Mouse (Mus musculus) midbrain, embryonic 13.5 days (tissue): Measurements from ENCODE around the gene Mgat4e. TPM values are rescaled to one million over a fixed set of nuclear protein-coding genes. Genes with fewer than 3 reads are reported as not detected.

Source experiments
- ATAC-seq: fragments of 200-750 bp; cut with Nextera tagmentation; 2 replicates; pipeline ENCODE4 v1.8.0; 2017; ENCODE audit warnings: mild to moderate bottlenecking, moderate TSS enrichment, moderate library complexity
- H3K27ac ChIP-seq: fragments of 300-500 bp; sonication (generic); 2 replicates; pipeline ENCODE4 v1.5.1; 2015; ENCODE audit warnings: inconsistent platforms, mild to moderate bottlenecking, moderate library complexity
- H3K27me3 ChIP-seq: fragments of 300-500 bp; sonication (generic); 2 replicates; pipeline ENCODE4 v1.6.1; 2015; ENCODE audit warnings: mild to moderate bottlenecking, inconsistent platforms
- H3K36me3 ChIP-seq: fragments of 300-500 bp; sonication (generic); 2 replicates; pipeline ENCODE4 v1.6.1; 2015; ENCODE audit warnings: mild to moderate bottlenecking, inconsistent platforms
- H3K4me1 ChIP-seq: fragments of 300-500 bp; sonication (generic); replicated peaks from 2 replicates; pipeline ENCODE4 v1.6.1; 2015; ENCODE audit warnings: inconsistent platforms
- H3K4me2 ChIP-seq: fragments of 300-500 bp; sonication (generic); replicated peaks from 2 replicates; pipeline ENCODE4 v1.6.1; 2015; ENCODE audit warnings: moderate library complexity, mild to moderate bottlenecking, inconsistent platforms
- H3K4me3 ChIP-seq: fragments of 300-500 bp; sonication (generic); replicated peaks from 2 replicates; pipeline ENCODE4 v1.5.1; 2015; ENCODE audit warnings: mild to moderate bottlenecking, inconsistent platforms
- H3K9ac ChIP-seq: fragments of 300-500 bp; sonication (generic); replicated peaks from 2 replicates; pipeline ENCODE4 v1.6.1; 2015; ENCODE audit warnings: mild to moderate bottlenecking, inconsistent platforms
- H3K9me3 ChIP-seq: fragments of 300-500 bp; sonication (generic); 2 replicates; pipeline ENCODE4 v1.6.1; 2016; ENCODE audit warnings: mild to moderate bottlenecking, inconsistent platforms
- WGBS: fragments of 180-500 bp; shearing (Covaris S2); methylation state at CpG from one replicate; pipeline ENCODE4 v1.1.7; 2015; 5-methylcytosine and 5-hydroxymethylcytosine counted together
- polyA plus RNA-seq: library from polyadenylated mRNA; unstranded; fragments of >200 nt; fragmentation: Nextera tagmentation; extraction: Ambion mirVana; gene quantifications from 2 replicates; pipeline ENCODE4 v1.2.1, GENCODE M21; 2015

Gene Mgat4e
- polyA plus RNA-seq, 1 experiment from 2014 or later = not detected

DNA sequence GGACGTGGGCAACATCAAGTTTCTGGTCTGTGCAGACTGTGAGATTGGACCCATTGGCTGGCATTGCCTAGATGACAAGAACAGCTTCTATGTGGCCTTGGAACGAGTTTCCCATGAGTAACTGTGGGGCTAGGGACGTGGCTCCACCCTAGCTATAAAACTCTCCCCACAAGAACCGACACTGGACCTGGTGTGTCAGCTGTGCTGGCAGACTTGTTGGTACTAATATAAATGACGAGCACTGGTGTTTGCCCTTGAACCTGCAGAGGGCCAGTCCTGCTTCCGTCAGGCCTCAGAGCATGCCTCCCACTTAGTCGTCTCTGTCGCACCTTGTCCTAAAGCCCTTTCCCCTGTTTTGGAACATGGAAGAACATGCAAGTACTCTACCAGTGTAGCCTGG, 43.3 kb downstream of the Mgat4e start:
- Histone ChIP-seq H3K9me3 (no peaks in the 10 kb centered on the region), H3K27me3 (0 out of 2 replicates have a peak, but pooled peaks cover under 1% of the 10 kb centered on the region), H3K4me2 (no peak overlapping the region), H3K4me3 (no peak overlapping the region), H3K27ac (no peak overlapping the region), H3K9ac (no peak overlapping the region), H3K36me3 (peaks cover 54% of the 10 kb centered on the region), H3K4me1 (no peaks in the 10 kb centered on the region)
- ATAC-seq = no peak
- WGBS = 92% methylated on average over 8 of the region's 8 CpGs

DNA sequence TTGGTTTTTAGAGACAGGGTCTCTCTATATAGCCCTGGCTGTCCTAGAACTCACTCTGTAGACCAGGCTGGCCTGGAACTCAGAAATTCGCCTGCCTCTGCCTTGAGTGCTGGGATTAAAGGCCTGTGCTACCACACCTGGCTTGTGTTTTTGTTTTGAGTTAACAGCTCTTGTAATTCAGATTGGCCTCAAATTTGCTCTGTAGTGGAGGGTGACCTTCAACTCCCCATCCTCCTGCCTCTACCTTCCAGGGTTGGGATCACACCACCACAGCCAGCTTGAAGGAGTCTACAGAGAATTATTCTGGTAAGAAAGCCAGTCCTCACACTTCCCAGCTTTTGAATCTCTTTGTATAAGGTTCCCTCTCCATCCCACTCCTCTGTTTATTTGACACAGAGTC, 48.6 kb downstream of the Mgat4e start:
- no peaks in the 10 kb centered on the region for H3K27me3 ChIP-seq
- 100% methylated on average over 1 of the region's 1 CpGs for WGBS
- ATAC-seq = no peak
- peaks cover 3% of the 10 kb centered on the region for H3K4me1 ChIP-seq
- H3K36me3 ChIP-seq = peaks cover 24% of the 10 kb centered on the region
- no peak overlapping the region for H3K4me2 ChIP-seq
- H3K9me3 ChIP-seq = no peaks in the 10 kb centered on the region
- no peak overlapping the region for H3K27ac ChIP-seq
- no peak overlapping the region for H3K9ac ChIP-seq
- H3K4me3 ChIP-seq = no peak overlapping the region

DNA sequence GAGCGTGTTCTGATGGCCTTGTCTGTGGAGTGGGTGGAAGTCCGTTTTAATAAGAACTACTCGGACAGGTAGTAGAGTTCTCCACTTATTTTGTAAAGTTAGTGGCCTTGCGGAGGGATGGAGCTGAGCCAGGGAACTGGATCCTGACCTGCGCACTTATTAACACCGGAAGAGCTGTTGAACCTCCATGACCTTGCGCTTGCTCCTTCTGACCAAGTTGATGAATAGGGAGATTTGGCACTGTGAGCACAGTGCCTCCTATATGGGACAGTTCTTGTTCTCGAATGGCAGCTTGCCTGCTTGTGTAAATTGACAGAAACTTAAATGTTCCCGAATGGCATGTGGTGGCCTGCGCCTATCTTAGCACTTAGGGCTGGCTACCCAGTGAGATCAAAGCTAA, 53.5 kb downstream of the Mgat4e start:
- 93% methylated on average over 10 of the region's 10 CpGs for WGBS
- H3K4me3 ChIP-seq = no peak overlapping the region
- peak overlapping the region; percentile 69; the same call in 1 of the 2 replicates for H3K4me2 ChIP-seq

DNA sequence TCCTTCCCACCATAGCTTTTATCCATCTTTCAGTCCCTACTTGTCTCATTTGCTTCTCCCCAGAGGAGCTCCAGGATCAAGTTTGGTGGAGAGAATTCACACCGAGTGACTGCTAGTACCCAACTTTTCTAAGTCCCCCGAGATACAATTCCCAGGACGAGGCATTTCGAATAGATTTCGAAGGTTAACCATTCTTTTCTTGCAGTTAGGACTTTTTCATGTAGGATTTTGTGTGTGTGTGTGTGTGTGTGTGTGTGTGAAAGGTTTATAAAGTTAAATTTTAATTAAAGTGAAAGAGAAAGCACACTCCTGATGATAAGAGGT, 54.3 kb downstream of the Mgat4e start:
- peaks cover 18% of the 10 kb centered on the region for H3K4me1 ChIP-seq
- H3K9me3 ChIP-seq = no peaks in the 10 kb centered on the region
- H3K4me2 ChIP-seq = peak overlapping the region; percentile 69
- H3K9ac ChIP-seq = peak overlapping the region; percentile 69
- peaks cover 7% of the 10 kb centered on the region; the same call in 1 of the 2 replicates for H3K36me3 ChIP-seq
- H3K4me3 ChIP-seq = peak overlapping the region; percentile 75
- WGBS = 23% methylated on average over 5 of the region's 5 CpGs
- no peaks in the 10 kb centered on the region for H3K27me3 ChIP-seq
- peak overlapping the region; percentile 89; the same call in 1 of the 2 replicates for H3K27ac ChIP-seq
- ATAC-seq = no peak

More for the DNA sequence above, 53.5 kb downstream of the Mgat4e start:
- Histone ChIP-seq H3K4me1 (peaks cover 18% of the 10 kb centered on the region), H3K36me3 (0 out of 2 replicates have a peak, but pooled peaks cover 6% of the 10 kb centered on the region), H3K9ac (no peak overlapping the region), H3K27me3 (no peaks in the 10 kb centered on the region), H3K27ac (no peak overlapping the region), H3K9me3 (no peaks in the 10 kb centered on the region)
- no peak for ATAC-seq

DNA sequence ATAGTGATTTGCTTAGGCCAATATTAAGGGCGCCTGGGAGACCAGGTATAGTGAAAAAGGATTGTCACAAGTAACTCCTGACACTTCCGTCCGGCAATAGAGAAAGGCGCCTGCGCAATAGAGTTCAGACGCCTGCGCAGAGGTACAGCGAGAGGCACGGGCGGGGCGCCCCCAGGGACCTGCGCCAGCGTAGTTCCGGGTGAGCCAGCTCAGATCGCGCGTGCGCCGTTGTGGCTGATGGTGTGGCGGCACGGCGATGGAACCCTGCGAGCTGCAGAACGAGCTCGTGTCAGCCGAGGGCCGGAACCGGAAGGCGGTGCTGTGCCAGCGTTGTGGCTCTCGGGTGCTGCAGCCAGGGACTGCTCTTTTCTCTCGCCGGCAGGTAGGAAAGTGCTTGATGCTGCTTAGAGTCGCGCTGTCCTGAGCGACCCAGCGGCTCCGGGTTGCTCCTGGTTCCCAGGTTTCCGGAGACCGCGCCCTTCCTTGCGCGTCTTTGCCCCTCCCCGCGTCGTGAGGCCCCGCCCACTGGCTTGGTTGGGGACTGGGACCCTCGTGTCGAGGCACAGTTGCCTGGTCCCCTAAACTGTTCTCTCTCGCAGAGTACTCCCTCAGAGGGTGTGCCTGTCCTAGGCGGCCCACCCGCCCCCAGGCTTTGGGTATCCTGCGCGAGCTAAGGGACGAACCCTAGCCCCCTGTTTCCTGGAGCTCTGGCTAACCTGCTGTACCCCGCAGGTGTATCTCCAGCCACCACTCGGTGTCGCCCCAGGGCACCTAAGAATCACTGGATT, 54.9 kb downstream of the Mgat4e start, which contains the start of gene Rabif:
Gene Rabif (plus strand): TSS at position 221 of the 788 bp plus-strand sequence.
- peak within 1 kb of the TSS; percentile 89 for H3K27ac ChIP-seq
- H3K9ac ChIP-seq = peak within 1 kb of the TSS; percentile 69
- H3K4me1 ChIP-seq = peaks cover 18% of the 10 kb centered on the region
- H3K4me3 ChIP-seq = peak within 1 kb of the TSS; percentile 75
- no peaks in the 10 kb centered on the region for H3K9me3 ChIP-seq
- ATAC-seq = peak; percentile 99
- H3K36me3 ChIP-seq = peaks cover 13% of the 10 kb centered on the region
- peak within 1 kb of the TSS; percentile 69 for H3K4me2 ChIP-seq
- under 1% methylated on average over 58 of the region's 58 CpGs for WGBS
- no peaks in the 10 kb centered on the region for H3K27me3 ChIP-seq

DNA sequence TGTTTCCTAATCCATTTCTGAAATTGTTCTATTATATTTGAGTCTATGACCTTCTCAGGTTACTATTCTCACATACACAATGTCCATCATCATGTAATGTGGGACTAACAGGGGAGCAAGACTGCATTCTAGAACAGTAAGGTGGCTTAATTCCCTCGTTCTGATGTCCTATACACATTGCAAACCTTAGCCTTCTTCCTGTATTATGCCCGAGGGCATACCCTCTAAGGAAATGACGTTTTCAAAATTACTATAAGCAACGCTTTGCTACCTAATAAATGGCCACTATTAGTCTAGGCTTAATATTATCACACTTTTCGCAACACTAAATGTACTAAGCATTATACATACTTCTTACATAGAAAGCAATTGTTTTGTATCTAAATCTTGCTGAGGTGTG, 55.5 kb downstream of the Mgat4e start:
- peaks cover 20% of the 10 kb centered on the region for H3K36me3 ChIP-seq
- peak overlapping the region; percentile 57; the same call in 1 of the 2 replicates for H3K9ac ChIP-seq
- H3K27ac ChIP-seq = peak overlapping the region; percentile 68
- peaks cover 18% of the 10 kb centered on the region for H3K4me1 ChIP-seq
- ATAC-seq = no peak; the same call in none of the 2 replicates
- H3K9me3 ChIP-seq = no peaks in the 10 kb centered on the region
- peak overlapping the region; percentile 75 for H3K4me3 ChIP-seq
- 31% methylated on average over 5 of the region's 5 CpGs for WGBS
- H3K27me3 ChIP-seq = no peaks in the 10 kb centered on the region
- peak overlapping the region; percentile 69 for H3K4me2 ChIP-seq

DNA sequence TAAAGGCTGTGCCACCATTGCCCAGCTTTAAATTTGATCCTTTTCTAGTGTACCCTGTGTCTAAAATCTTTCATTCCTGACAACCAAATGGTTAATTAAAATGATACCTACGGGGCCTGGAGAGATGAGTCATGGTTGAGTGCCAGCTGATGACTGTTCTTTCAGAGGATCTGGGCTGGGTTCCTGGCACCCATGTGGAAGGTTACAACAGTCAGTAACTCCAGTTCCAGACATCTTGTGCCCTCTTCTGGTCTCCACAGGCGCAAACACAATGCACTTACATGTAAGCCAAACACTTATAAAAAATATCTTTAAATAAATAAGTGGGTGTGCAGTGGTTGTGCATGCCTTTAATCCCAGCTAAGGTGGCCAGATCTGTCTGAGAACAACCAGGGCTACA, 56.0 kb downstream of the Mgat4e start:
- Histone ChIP-seq H3K4me3 (peak overlapping the region; percentile 75; the same call in 1 of the 2 replicates), H3K36me3 (peaks cover 22% of the 10 kb centered on the region), H3K4me1 (peaks cover 18% of the 10 kb centered on the region), H3K4me2 (peak overlapping the region; percentile 69), H3K9ac (0 out of 2 replicates have a peak overlapping the region, but pooled peaks have one; percentile 57), H3K9me3 (no peaks in the 10 kb centered on the region), H3K27me3 (no peaks in the 10 kb centered on the region), H3K27ac (no peak overlapping the region)
- ATAC-seq = no peak
- 89% methylated on average over 2 of the region's 2 CpGs for WGBS

DNA sequence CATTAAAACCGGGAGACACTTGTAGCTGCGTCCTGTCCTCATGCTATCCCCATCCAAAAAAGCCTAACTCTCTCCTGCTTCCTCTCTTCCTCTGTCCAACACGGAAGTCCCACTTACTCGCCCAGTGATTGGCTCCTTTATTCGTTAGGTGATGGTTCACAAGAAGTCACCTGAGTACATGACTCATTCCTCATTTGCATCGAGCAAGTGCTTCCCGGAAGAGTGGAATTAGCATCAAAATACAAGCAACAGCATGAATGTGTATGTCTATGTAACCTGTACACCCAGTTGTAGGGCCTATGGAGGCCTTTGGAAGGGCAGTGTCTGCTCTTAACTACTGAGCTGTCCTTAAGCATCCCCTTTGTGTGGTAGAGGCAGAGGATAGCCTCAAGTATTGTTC, 57.2 kb downstream of the Mgat4e start:
- ATAC-seq = no peak
- Histone ChIP-seq H3K27me3 (no peaks in the 10 kb centered on the region), H3K9me3 (no peaks in the 10 kb centered on the region), H3K4me1 (peaks cover 18% of the 10 kb centered on the region), H3K4me3 (no peak overlapping the region), H3K9ac (no peak overlapping the region), H3K36me3 (peaks cover 33% of the 10 kb centered on the region), H3K27ac (no peak overlapping the region), H3K4me2 (no peak overlapping the region)
- WGBS = 75% methylated on average over 7 of the region's 7 CpGs

Other genes starting within 250 kb of the Mgat4e start
- gene Ppfia4, start 216.8 kb downstream of the Mgat4e start, polyA plus RNA-seq = 6.5 and 7.0 TPM in 2 replicates
- gene Tmem183a, start 187.7 kb downstream of the Mgat4e start, polyA plus RNA-seq = 128 TPM in 2 replicates
- gene 4933406M09Rik, start 163.7 kb downstream of the Mgat4e start, polyA plus RNA-seq = not detected in 2 replicates
- 16.9 and 18.2 TPM in 2 replicates for gene Cyb5r1, start 144.1 kb downstream of the Mgat4e start, polyA plus RNA-seq
- gene Adipor1, start 134.3 kb downstream of the Mgat4e start, polyA plus RNA-seq = 63.5 and 68.2 TPM in 2 replicates
- gene Klhl12, start 94.2 kb downstream of the Mgat4e start, polyA plus RNA-seq = 32.1 and 32.3 TPM in 2 replicates
- gene Rabif, start 55.0 kb downstream of the Mgat4e start, polyA plus RNA-seq = 54.9 and 59.4 TPM in 2 replicates
- gene Kdm5b, start 10.5 kb upstream of the Mgat4e start, polyA plus RNA-seq = 110 and 111 TPM in 2 replicates
- 2.3 and 2.4 TPM in 2 replicates for gene Syt2, start 97.0 kb upstream of the Mgat4e start, polyA plus RNA-seq